Mouse (Mus musculus) neural tube, embryonic 11.5 days (tissue): Measurements from ENCODE around the gene Sh3bp4. TPM values are rescaled to one million over a fixed set of nuclear protein-coding genes. Genes with fewer than 3 reads are reported as not detected.

Experiments used
- ATAC-seq: fragments of 200-750 bp; cut with Nextera tagmentation; 2 replicates; pipeline ENCODE4 v1.8.0; 2017; ENCODE audit warnings: moderate number of reproducible peaks, mild to moderate bottlenecking, moderate TSS enrichment, moderate library complexity; ENCODE audit not compliant: insufficient read depth, low FRiP score, low TSS enrichment
- DNase-seq: peaks from one replicate; pipeline ENCODE4 v3.0.0-alpha.2; 2015; ENCODE audit warnings: low spot score
- H3K27ac ChIP-seq: fragments of 300-500 bp; sonication (generic); 2 replicates; pipeline ENCODE4 v1.5.1; 2014; ENCODE audit warnings: low read depth, mild to moderate bottlenecking, low read length
- H3K27me3 ChIP-seq: fragments of 300-500 bp; sonication (generic); 2 replicates; pipeline ENCODE4 v1.6.1; 2014; ENCODE audit warnings: mild to moderate bottlenecking, low read length, mixed read lengths; ENCODE audit not compliant: control insufficient read depth, insufficient read depth
- H3K36me3 ChIP-seq: fragments of 300-500 bp; sonication (generic); 2 replicates; pipeline ENCODE4 v1.6.1; 2014; ENCODE audit warnings: mild to moderate bottlenecking, low read length, moderate library complexity, mixed read lengths; ENCODE audit not compliant: control insufficient read depth, insufficient read depth
- H3K4me1 ChIP-seq: fragments of 300-500 bp; sonication (generic); 2 replicates; pipeline ENCODE4 v1.6.1; 2014; ENCODE audit warnings: low read length, mixed read lengths; ENCODE audit not compliant: control insufficient read depth, insufficient read depth
- H3K4me2 ChIP-seq: fragments of 300-500 bp; sonication (generic); 2 replicates; pipeline ENCODE4 v1.6.1; 2014; ENCODE audit warnings: low read depth, mild to moderate bottlenecking, moderate library complexity
- H3K4me3 ChIP-seq: fragments of 300-500 bp; sonication (generic); 2 replicates; pipeline ENCODE4 v1.5.1; 2014; ENCODE audit warnings: low read depth, low read length
- H3K9ac ChIP-seq: fragments of 300-500 bp; sonication (generic); 2 replicates; pipeline ENCODE4 v1.6.1; 2014; ENCODE audit warnings: mild to moderate bottlenecking, low read length
- H3K9me3 ChIP-seq: fragments of 300-500 bp; sonication (generic); 2 replicates; pipeline ENCODE4 v1.6.1; 2016; ENCODE audit warnings: low read length; ENCODE audit not compliant: control insufficient read depth
- WGBS: fragments of 180-500 bp; shearing (Covaris S2); extraction: QIAGEN DNeasy Blood & Tissue Kit; methylation state at CpG from one replicate; pipeline ENCODE4 v1.1.7; 2014; 5-methylcytosine and 5-hydroxymethylcytosine counted together
- polyA plus RNA-seq: library from polyadenylated mRNA; unstranded; fragments of >200 nt; fragmentation: Nextera tagmentation; extraction: Ambion mirVana; gene quantifications from 2 replicates; pipeline ENCODE4 v1.2.1, GENCODE M21; 2014

Gene Sh3bp4
- polyA plus RNA-seq, 1 experiment from 2014 or later = 35.9 TPM

DNA sequence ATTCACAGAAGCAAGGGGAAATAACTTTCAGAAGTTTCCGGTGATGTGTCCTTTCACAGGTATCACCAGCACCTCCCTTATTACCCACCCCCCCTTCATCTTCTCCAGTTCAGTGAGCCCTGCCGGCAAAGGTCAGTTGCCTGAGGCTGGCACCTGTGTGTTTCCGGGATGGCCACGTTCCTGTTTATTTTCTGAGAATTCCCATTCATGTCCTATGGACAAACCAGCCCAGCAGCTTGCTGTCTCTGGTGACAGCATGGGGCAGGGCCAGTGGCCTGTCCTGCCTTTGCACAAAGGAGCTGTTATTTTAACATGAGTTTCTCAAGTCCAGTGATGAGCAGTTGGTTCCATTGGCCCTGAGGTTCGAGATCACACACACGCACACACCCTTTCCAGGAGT lies 37.3 kb downstream of the Sh3bp4 start:
- DNase-seq (no peak), ATAC-seq (no peak)
- no peaks in the 10 kb centered on the region for H3K9me3 ChIP-seq
- H3K4me2 ChIP-seq = no peak overlapping the region
- peaks cover 24% of the 10 kb centered on the region for H3K4me1 ChIP-seq
- 62% methylated on average over 6 of the region's 6 CpGs for WGBS
- H3K27me3 ChIP-seq = no peaks in the 10 kb centered on the region
- H3K27ac ChIP-seq = no peak overlapping the region
- H3K9ac ChIP-seq = no peak overlapping the region
- H3K36me3 ChIP-seq = no peaks in the 10 kb centered on the region
- H3K4me3 ChIP-seq = no peak overlapping the region

DNA sequence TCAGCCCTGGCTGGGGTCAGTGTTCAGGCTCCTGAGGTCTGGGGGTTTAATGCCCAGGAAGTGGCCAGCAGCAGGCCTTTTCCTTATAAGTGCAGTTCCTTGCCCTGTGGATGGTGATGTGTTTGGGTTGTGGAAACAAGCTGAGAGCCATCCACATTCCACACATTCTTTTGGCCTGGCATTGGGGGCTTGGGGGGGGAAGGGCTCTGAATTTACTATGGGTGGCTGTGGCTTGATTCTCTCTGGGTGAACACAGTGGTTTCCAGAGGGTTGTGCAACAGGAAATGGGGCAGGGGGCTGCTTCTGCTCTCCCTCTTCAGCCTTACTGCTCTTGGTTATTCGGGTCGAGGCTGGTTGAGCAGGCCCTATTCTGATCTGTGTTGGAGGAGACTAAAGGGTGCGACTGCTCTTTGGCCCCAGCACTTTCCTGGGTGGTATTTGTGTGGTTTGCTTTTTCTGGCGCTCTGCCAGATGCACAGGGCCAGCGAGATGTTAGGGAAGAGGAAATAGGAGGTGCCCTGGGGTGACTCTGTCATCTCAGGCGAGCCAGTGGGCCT lies 38.2 kb downstream of the Sh3bp4 start:
- DNase-seq (no peak), ATAC-seq (no peak)
- no peak overlapping the region for H3K9ac ChIP-seq
- no peak overlapping the region for H3K4me3 ChIP-seq
- peak overlapping the region; percentile 35; the same call in 1 of the 2 replicates for H3K27ac ChIP-seq
- no peaks in the 10 kb centered on the region for H3K36me3 ChIP-seq
- H3K4me2 ChIP-seq = no peak overlapping the region
- H3K4me1 ChIP-seq = peaks cover 23% of the 10 kb centered on the region
- WGBS = 24% methylated on average over 6 of the region's 6 CpGs
- H3K9me3 ChIP-seq = no peaks in the 10 kb centered on the region
- no peaks in the 10 kb centered on the region for H3K27me3 ChIP-seq

DNA sequence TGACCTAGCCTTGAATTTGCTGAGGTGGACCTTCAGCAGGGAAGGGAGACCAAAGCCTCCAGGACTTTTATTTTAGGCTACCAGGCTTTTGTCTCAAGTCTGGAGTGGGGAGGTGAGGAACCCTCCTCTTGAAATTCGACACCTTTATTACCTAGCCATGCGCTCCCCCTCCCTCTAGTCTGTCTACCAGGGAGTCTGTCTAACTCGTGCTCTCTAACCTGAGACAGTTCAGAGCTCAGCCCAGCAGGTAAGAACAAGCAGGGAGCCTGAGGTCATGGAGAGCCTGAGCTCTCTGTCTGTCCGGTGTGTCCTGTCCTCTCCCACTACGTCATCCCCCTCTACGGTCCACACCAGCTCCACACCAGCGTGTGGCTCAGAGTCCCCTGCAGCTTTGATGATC lies 39.6 kb downstream of the Sh3bp4 start:
- 26% methylated on average over 7 of the region's 7 CpGs for WGBS
- no peak for DNase-seq
- no peaks in the 10 kb centered on the region for H3K27me3 ChIP-seq
- H3K9me3 ChIP-seq = no peaks in the 10 kb centered on the region
- H3K27ac ChIP-seq = no peak overlapping the region
- no peak for ATAC-seq
- no peak overlapping the region for H3K9ac ChIP-seq
- H3K4me1 ChIP-seq = peaks cover 15% of the 10 kb centered on the region
- no peaks in the 10 kb centered on the region for H3K36me3 ChIP-seq
- H3K4me2 ChIP-seq = no peak overlapping the region
- no peak overlapping the region for H3K4me3 ChIP-seq

DNA sequence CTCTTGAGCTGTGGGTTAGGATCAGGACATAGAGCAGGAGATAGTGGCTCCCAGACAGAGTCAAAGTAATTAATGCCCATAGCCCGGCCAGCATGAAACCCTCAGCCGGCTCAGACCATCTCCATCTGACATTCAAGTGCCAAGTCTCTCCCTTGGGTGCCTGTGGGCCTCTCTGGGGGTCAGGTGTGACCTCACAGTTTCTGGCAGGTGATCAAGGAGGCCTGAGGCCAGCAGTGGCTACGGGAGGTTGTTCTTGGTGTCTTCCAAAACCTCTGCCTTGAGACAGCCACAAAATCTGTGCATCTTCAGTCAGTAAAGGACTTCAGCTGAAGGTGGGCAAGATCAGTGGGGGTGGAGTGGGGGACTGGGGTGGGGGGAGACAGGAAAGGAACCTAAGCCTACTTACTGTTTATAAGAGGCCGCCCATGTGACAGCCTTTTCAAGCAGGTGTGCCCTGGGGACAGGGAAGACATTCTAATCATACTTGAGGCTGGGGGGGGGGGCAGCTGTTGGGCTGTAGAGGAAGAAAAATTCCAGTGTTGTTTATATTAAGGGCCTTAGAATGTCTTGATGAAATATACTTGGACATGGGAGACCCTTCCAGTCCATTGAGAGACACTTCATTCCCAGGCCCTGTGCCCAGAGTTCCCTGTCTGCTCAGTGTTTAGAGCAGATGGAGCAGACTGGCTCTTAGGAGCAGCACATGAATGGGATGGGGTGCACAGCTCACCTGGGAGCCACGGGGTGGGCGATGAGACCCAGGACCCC lies 40.7 kb downstream of the Sh3bp4 start:
- 83% methylated on average over 6 of the region's 6 CpGs for WGBS
- Histone ChIP-seq H3K4me3 (no peak overlapping the region), H3K9ac (no peak overlapping the region), H3K36me3 (no peaks in the 10 kb centered on the region), H3K9me3 (no peaks in the 10 kb centered on the region), H3K27me3 (no peaks in the 10 kb centered on the region), H3K4me1 (peaks cover 15% of the 10 kb centered on the region), H3K4me2 (no peak overlapping the region), H3K27ac (no peak overlapping the region)
- ATAC-seq (no peak), DNase-seq (no peak)

DNA sequence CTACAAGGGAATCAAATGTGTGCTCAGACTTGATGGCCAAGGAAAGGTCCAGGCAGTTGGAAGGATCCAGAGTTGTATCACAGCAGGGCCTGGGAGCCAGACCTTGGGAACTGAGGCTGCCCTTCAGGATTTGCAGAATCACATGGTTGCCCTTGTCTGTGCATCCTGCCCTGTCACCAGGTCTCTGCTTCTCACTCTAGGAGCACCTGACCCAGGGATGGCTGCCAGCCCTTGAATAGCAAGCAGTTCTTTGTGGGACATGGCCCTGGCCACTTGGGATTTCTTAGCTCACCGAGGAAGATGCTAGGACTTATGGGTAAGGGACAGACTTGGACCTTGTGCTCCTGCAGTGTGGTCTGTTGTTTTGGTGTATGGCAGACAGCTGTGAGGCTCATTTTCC lies 42.3 kb downstream of the Sh3bp4 start:
- no peaks in the 10 kb centered on the region for H3K9me3 ChIP-seq
- no peak overlapping the region for H3K27ac ChIP-seq
- H3K4me1 ChIP-seq = peaks cover 12% of the 10 kb centered on the region
- no peaks in the 10 kb centered on the region for H3K36me3 ChIP-seq
- WGBS = 90% methylated on average over 1 of the region's 1 CpGs
- H3K4me3 ChIP-seq = no peak overlapping the region
- H3K4me2 ChIP-seq = no peak overlapping the region
- H3K9ac ChIP-seq = no peak overlapping the region
- H3K27me3 ChIP-seq = no peaks in the 10 kb centered on the region
- DNase-seq (no peak), ATAC-seq (no peak)

DNA sequence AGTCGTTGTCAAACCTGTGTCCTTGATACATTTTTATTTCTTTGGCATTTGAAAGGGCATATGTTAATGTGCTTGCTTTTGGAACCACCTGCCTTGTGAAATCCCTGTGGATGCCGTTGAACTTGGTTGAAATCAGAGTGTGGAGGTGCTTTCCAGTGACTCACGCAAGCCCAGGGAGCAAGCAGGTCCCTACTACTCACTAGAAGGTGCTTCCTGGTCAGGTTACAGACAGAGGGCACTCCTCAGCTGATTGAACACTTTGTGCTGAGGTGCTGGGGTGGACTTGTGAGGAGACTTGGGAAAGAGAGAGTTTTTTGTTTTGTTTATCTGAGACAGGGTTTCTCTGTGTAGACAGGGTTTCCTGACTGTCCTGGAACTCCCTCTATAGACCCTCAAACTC lies 43.5 kb downstream of the Sh3bp4 start:
- no peak overlapping the region for H3K4me3 ChIP-seq
- H3K36me3 ChIP-seq = no peaks in the 10 kb centered on the region
- H3K4me1 ChIP-seq = peaks cover 1% of the 10 kb centered on the region
- H3K9ac ChIP-seq = no peak overlapping the region
- ATAC-seq (no peak), DNase-seq (no peak)
- no peak overlapping the region for H3K4me2 ChIP-seq
- no peak overlapping the region for H3K27ac ChIP-seq
- no peaks in the 10 kb centered on the region for H3K27me3 ChIP-seq
- no peaks in the 10 kb centered on the region for H3K9me3 ChIP-seq
- 94% methylated on average over 3 of the region's 3 CpGs for WGBS

DNA sequence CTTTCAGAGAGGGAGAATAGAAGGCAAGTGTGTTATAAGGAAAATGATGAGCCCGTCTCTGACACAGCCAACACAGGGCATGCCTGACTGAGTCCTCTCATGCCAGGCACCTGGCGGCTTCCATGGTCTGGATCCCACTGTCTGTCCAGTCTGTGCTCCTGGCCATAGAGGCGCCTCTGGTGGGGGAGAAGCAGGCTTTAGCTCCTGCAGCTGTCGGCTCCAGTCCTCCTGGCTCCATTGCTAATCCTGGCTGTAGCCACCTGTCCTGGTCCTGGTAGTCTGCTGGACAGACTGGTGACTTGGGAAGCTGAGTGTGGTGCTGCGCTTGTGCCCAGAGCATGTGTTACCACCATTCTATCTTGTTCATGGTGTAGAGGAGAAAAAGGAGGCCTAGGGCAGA lies 46.8 kb downstream of the Sh3bp4 start:
- Histone ChIP-seq H3K9ac (no peak overlapping the region), H3K4me1 (peaks cover 4% of the 10 kb centered on the region; the same call in 1 of the 2 replicates), H3K27me3 (no peaks in the 10 kb centered on the region), H3K9me3 (no peaks in the 10 kb centered on the region), H3K4me2 (no peak overlapping the region), H3K27ac (no peak overlapping the region), H3K4me3 (no peak overlapping the region), H3K36me3 (no peaks in the 10 kb centered on the region)
- ATAC-seq = no peak
- DNase-seq = no peak
- WGBS = 78% methylated on average over 5 of the region's 5 CpGs

DNA sequence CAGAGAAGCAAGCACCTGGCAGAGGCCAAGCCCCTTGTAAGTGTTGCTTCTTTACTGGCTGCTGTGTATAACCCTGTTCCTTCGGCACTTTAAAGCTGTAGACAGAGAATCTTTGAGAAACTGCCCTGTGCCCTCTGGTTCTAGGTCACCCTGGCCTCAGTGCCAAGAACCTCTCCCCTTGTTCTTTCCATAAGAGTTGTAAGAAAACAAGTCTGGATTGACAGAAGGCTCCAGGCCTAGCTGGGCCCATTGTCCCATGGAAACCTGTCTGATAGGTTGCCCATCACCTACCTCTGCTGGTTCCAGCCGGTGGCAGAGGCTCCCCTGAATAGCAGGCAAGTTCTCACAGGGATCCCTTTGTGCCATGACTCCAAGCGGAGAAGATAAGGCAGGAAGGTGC lies 47.9 kb downstream of the Sh3bp4 start:
- Histone ChIP-seq H3K27ac (no peak overlapping the region), H3K4me1 (peaks cover 4% of the 10 kb centered on the region; the same call in 1 of the 2 replicates), H3K9ac (no peak overlapping the region), H3K27me3 (no peaks in the 10 kb centered on the region), H3K4me2 (no peak overlapping the region), H3K36me3 (no peaks in the 10 kb centered on the region), H3K4me3 (no peak overlapping the region), H3K9me3 (no peaks in the 10 kb centered on the region)
- ATAC-seq (no peak), DNase-seq (no peak)
- 82% methylated on average over 3 of the region's 3 CpGs for WGBS

DNA sequence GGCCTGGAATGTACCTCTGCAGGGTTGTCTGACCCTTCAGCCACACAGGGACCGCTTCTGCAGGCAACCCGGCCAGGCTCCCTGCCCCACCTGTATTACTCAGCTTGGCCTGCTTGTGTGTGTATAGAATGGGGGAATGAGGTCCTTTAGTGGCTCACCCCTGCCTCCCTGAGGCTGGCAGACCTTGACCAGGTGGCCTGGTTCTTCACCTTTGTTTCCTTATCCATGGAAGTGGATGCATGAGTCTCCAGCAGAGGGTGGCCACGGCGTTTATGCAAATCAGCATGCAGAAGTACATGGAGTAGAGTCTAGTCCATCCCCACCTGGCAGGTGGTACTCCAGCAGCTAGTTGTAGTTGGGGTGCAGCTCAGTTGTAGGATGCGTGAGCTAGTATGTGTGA lies 48.6 kb downstream of the Sh3bp4 start:
- 90% methylated on average over 5 of the region's 5 CpGs for WGBS
- Histone ChIP-seq H3K27ac (no peak overlapping the region), H3K4me3 (no peak overlapping the region), H3K36me3 (no peaks in the 10 kb centered on the region), H3K4me2 (no peak overlapping the region), H3K4me1 (peaks cover 4% of the 10 kb centered on the region; the same call in 1 of the 2 replicates), H3K9ac (no peak overlapping the region), H3K27me3 (no peaks in the 10 kb centered on the region), H3K9me3 (no peaks in the 10 kb centered on the region)
- no peak for DNase-seq
- ATAC-seq = no peak
